Mouse (Mus musculus) layer of hippocampus, adult 9-11 months (tissue): Measurements from ENCODE around the gene Grhpr.
"Not testable (repeated sequence)": the region's sequence is repeated elsewhere in the genome, so short reads cannot be mapped to it uniquely, and the experiment has no call there.

Experiments used
- DNase-seq: peaks from one replicate; pipeline ENCODE4 v3.0.0; 2022

Gene Grhpr

GRCm38 (mm10) chr4:45019009-45019408, 37.8 kb downstream of the Grhpr start:
- DNase-seq, result no peak

- no peak for DNase-seq
Observed at GRCm38 (mm10) chr4:45026459-45026858, 45.3 kb downstream of the Grhpr start.

- no peak for DNase-seq
Observed at GRCm38 (mm10) chr4:45032586-45032985, 51.4 kb downstream of the Grhpr start.

- DNase-seq, result no peak
Observed at GRCm38 (mm10) chr4:45034693-45035628, 53.8 kb downstream of the Grhpr start.

GRCm38 (mm10) chr4:45036048-45036447, 54.9 kb downstream of the Grhpr start:
- no peak for DNase-seq

GRCm38 (mm10) chr4:45036571-45036970, 55.4 kb downstream of the Grhpr start:
- no peak for DNase-seq

GRCm38 (mm10) chr4:45037455-45038410, 56.5 kb downstream of the Grhpr start:
- DNase-seq, result no peak

GRCm38 (mm10) chr4:45038879-45039278, 57.7 kb downstream of the Grhpr start:
- DNase-seq, result not testable (repeated sequence)

GRCm38 (mm10) chr4:45039546-45039945, 58.4 kb downstream of the Grhpr start:
- not testable (repeated sequence) for DNase-seq
